Mouse (Mus musculus) erythroid progenitor cell, adult 5-6 weeks (primary cell): ENCODE data around the gene Pir. TPM values are rescaled to one million over a fixed set of nuclear protein-coding genes. Genes with fewer than 3 reads are reported as not detected.
A peak's percentile ranks its signal among the peaks of the same experiment; 100 is the strongest.

Experiments
- ATAC-seq: replicated peaks from 2 replicates; pipeline ENCODE4 v1.8.0; 2016; ENCODE audit warnings: moderate number of reproducible peaks, mild to moderate bottlenecking, moderate TSS enrichment, inconsistent platforms; ENCODE audit not compliant: poor library complexity, low FRiP score, severe bottlenecking
- total RNA-seq, 2 experiments: library from RNA; stranded (forward) in 1 of 2; stranded (reverse) in 1 of 2; fragments of 150-400 nt in 1 of 2; fragments of 186-747, 209-891 nt in 1 of 2; gene quantifications; 2 replicates each; pipeline versions ENCODE4 v1.2.3 to v1.2.4; 2015 to 2017; ENCODE audit warnings: low replicate concordance in 2 of 2

Gene Pir
- total RNA-seq, 2 experiments from 2014 or later = 27.7 to 38.7 TPM

DNA sequence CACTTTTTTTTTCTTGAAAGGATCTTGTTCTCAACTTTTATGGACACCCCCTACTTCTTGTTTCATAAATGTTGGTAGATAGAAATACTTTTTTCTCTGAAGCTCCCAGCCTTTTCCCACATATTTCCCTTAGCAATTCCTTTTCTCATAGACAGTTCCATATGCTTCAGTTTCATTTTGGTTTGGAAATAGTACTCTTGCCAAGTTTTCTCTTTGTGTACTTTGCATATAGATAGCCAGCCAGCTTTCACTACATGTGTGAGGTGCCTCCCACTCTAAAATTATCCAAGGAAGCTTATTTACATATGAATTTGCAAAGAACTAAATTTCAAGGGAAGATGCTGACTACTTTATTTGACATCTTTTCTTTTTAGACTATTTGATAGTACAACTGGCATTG, 148.8 kb downstream of the Pir start:
- no peak for ATAC-seq

DNA sequence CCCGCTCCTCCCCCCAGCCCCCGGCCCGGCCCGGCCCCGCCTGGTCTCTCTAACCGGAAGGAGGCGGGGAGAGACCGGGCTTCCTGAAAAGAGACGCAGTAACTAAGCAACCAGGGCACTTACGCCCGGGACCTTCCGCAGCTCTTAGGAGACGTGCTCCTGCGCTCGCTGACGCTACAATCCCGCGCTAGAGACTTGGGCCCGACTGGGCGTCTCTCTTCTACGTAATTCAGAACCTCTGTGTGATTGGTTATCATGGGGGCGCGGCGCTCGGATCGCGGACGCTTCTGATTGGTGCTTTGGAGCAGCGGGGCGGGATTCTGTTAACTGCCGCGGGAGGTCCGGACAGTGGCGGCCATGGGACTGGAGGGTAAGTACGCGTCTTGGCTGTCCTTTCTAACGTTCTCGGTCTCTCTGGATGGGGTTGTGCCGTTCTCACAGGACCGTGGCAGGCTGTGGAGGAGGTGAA, 150.3 kb downstream of the Pir start, which contains the start of gene Piga:
Piga (plus strand) TSS at position 317 of the 469 bp plus-strand sequence.
- peak; percentile 97 for ATAC-seq

DNA sequence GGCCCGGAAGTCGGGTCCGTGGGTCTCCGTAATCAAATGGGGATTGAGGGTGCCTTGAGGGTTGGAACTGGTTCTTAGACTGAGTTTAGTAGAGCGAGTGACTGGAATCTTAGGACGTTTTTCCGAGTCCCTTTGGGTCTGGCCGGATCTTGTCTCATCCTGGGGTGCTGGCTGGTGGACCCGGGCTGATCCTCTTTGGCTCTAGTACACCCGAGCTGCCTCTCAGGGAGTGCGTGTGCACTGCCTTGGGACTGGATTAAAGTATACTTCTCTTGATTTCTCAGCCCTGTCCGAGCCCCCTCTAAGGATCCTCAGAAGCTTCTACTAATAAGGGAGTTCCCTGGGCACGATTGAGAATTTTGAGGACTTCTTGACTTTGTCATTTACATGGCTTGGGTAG, 150.8 kb downstream of the Pir start:
- peak; percentile 41 for ATAC-seq

DNA sequence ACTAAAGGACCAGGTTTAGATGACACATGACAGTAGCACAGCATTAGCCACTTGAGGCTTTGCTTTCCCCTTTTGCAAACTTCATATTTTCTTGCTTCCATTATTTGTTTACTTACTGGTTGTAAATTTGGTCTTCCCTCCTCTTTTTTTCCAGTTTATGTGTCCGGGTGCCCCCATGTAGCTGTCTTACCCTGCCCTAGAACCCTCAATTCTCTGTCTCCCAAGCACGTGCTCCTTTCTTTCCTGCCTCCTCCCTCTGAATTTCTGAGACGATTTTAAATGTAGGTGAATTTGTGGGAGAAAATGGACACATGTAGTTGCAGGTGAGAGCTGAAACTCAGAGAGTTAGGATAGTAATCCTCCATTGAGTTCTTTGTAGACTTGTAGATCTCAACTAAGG, 151.3 kb downstream of the Pir start:
- no peak for ATAC-seq

Other genes with a start within 250 kb of the Pir start
- gene Car5b, start 241.4 kb upstream of the Pir start, total RNA-seq (2015; ENCODE audit: low replicate concordance) = not detected in 2 replicates
- gene Car5b, start 241.4 kb upstream of the Pir start, total RNA-seq (2017; ENCODE audit: low replicate concordance) = not detected in 2 replicates
- gene Siah1b, start 192.9 kb upstream of the Pir start, total RNA-seq (2015; ENCODE audit: low replicate concordance) = 18.4 and 19.8 TPM in 2 replicates
- gene Siah1b, start 192.9 kb upstream of the Pir start, total RNA-seq (2017; ENCODE audit: low replicate concordance) = 17.2 and 20.3 TPM in 2 replicates
- not detected in 2 replicates for gene Cltrn, start 180.5 kb upstream of the Pir start, total RNA-seq (2015; ENCODE audit: low replicate concordance)
- not detected in 2 replicates for gene Cltrn, start 180.5 kb upstream of the Pir start, total RNA-seq (2017; ENCODE audit: low replicate concordance)
- not detected in 2 replicates for gene Ace2, start 130.0 kb upstream of the Pir start, total RNA-seq (2015; ENCODE audit: low replicate concordance)
- gene Ace2, start 130.0 kb upstream of the Pir start, total RNA-seq (2017; ENCODE audit: low replicate concordance) = not detected in 2 replicates
- gene Bmx, start 11.2 kb upstream of the Pir start, total RNA-seq (2015; ENCODE audit: low replicate concordance) = 2.5 TPM in 1 of 2 replicates, not detected in the other
- 0.61 and 3.9 TPM in 2 replicates for gene Bmx, start 11.2 kb upstream of the Pir start, total RNA-seq (2017; ENCODE audit: low replicate concordance)
- gene Vegfd, start 104.0 kb downstream of the Pir start, total RNA-seq (2015; ENCODE audit: low replicate concordance) = 10.1 and 11.7 TPM in 2 replicates
- gene Vegfd, start 104.0 kb downstream of the Pir start, total RNA-seq (2017; ENCODE audit: low replicate concordance) = 4.0 and 19.3 TPM in 2 replicates
- 25.6 and 29.3 TPM in 2 replicates for gene Piga, start 150.4 kb downstream of the Pir start, total RNA-seq (2015; ENCODE audit: low replicate concordance)
- 31.9 and 42.4 TPM in 2 replicates for gene Piga, start 150.4 kb downstream of the Pir start, total RNA-seq (2017; ENCODE audit: low replicate concordance)
- 0.72 TPM in 1 of 2 replicates, not detected in the other for gene Asb11, start 167.6 kb downstream of the Pir start, total RNA-seq (2015; ENCODE audit: low replicate concordance)
- gene Asb11, start 167.6 kb downstream of the Pir start, total RNA-seq (2017; ENCODE audit: low replicate concordance) = 0.51 TPM in 1 of 2 replicates, not detected in the other
- not detected in 2 replicates for gene Asb9, start 237.0 kb downstream of the Pir start, total RNA-seq (2015; ENCODE audit: low replicate concordance)
- gene Asb9, start 237.0 kb downstream of the Pir start, total RNA-seq (2017; ENCODE audit: low replicate concordance) = not detected in 2 replicates